Mouse (Mus musculus): ENCODE results near the gene Mecom. TPM values are rescaled to one million over a fixed set of nuclear protein-coding genes. Genes with fewer than 3 reads are reported as not detected.

The Mecom gene
- polyA plus RNA-seq, 1 experiment from 2014 or later, result 10.2 TPM

- Histone ChIP-seq H3K4me1 (ENCODE audit: control insufficient read depth, insufficient read depth, low read length) (no peaks in the 10 kb centered on the region), H3K4me2 (ENCODE audit: low read depth, low read length) (no peak overlapping the region), H3K9ac (ENCODE audit: low read depth, low read length) (no peak overlapping the region), H3K4me3 (ENCODE audit: low read length) (no peak overlapping the region), H3K27ac (ENCODE audit: low read length) (no peak overlapping the region), H3K9me3 (ENCODE audit: control insufficient read depth, low read length) (no peaks in the 10 kb centered on the region), H3K27me3 (replicated peaks; ENCODE audit: control insufficient read depth, insufficient read depth, low read length) (no peaks in the 10 kb centered on the region), H3K36me3 (ENCODE audit: control insufficient read depth, insufficient read depth, low read length) (no peaks in the 10 kb centered on the region)
- ATAC-seq, result no peak
- 74% methylated on average over 5 of the region's 5 CpGs for WGBS
Measured at GRCm38 (mm10) chr3:30361190-30361589, 186.6 kb downstream of the Mecom start.

- H3K36me3 ChIP-seq (ENCODE audit: control insufficient read depth, insufficient read depth, low read length), result no peaks in the 10 kb centered on the region
- H3K4me1 ChIP-seq (ENCODE audit: control insufficient read depth, insufficient read depth, low read length), result no peaks in the 10 kb centered on the region
- H3K4me2 ChIP-seq (ENCODE audit: low read depth, low read length), result no peak overlapping the region
- H3K27me3 ChIP-seq (replicated peaks; ENCODE audit: control insufficient read depth, insufficient read depth, low read length), result no peaks in the 10 kb centered on the region
- H3K9ac ChIP-seq (ENCODE audit: low read depth, low read length), result no peak overlapping the region
- H3K9me3 ChIP-seq (ENCODE audit: control insufficient read depth, low read length), result no peaks in the 10 kb centered on the region
- WGBS, result 30% methylated on average over 6 of the region's 6 CpGs
- H3K4me3 ChIP-seq (ENCODE audit: low read length), result no peak overlapping the region
- no peak for ATAC-seq
- no peak overlapping the region for H3K27ac ChIP-seq (ENCODE audit: low read length)
Measured at GRCm38 (mm10) chr3:30353878-30354727, 193.7 kb downstream of the Mecom start.

GRCm38 (mm10) chr3:30349279-30349678 is 198.5 kb downstream of the Mecom start:
- whole genome bisulfite sequencing, result 50% methylated on average over 7 of the region's 7 CpGs
- no peak for ATAC-seq
- no peaks in the 10 kb centered on the region for H3K27me3 ChIP-seq (replicated peaks; ENCODE audit: control insufficient read depth, insufficient read depth, low read length)
- no peak overlapping the region for H3K4me3 ChIP-seq (ENCODE audit: low read length)
- H3K9me3 ChIP-seq (ENCODE audit: control insufficient read depth, low read length), result no peaks in the 10 kb centered on the region
- no peak overlapping the region for H3K27ac ChIP-seq (ENCODE audit: low read length)
- no peaks in the 10 kb centered on the region for H3K4me1 ChIP-seq (ENCODE audit: control insufficient read depth, insufficient read depth, low read length)
- no peak overlapping the region for H3K4me2 ChIP-seq (ENCODE audit: low read depth, low read length)
- no peaks in the 10 kb centered on the region for H3K36me3 ChIP-seq (ENCODE audit: control insufficient read depth, insufficient read depth, low read length)
- no peak overlapping the region for H3K9ac ChIP-seq (ENCODE audit: low read depth, low read length)

GRCm38 (mm10) chr3:30344151-30344550 is 203.7 kb downstream of the Mecom start:
- Histone ChIP-seq H3K9me3 (ENCODE audit: control insufficient read depth, low read length) (no peaks in the 10 kb centered on the region), H3K27ac (ENCODE audit: low read length) (no peak overlapping the region), H3K4me3 (ENCODE audit: low read length) (no peak overlapping the region), H3K9ac (ENCODE audit: low read depth, low read length) (no peak overlapping the region), H3K4me1 (ENCODE audit: control insufficient read depth, insufficient read depth, low read length) (no peaks in the 10 kb centered on the region), H3K36me3 (ENCODE audit: control insufficient read depth, insufficient read depth, low read length) (no peaks in the 10 kb centered on the region), H3K4me2 (ENCODE audit: low read depth, low read length) (no peak overlapping the region), H3K27me3 (replicated peaks; ENCODE audit: control insufficient read depth, insufficient read depth, low read length) (no peaks in the 10 kb centered on the region)
- 78% methylated on average over 4 of the region's 4 CpGs for WGBS
- ATAC-seq, result no peak

- no peaks in the 10 kb centered on the region for H3K9me3 ChIP-seq (ENCODE audit: control insufficient read depth, low read length)
- no peak overlapping the region for H3K9ac ChIP-seq (ENCODE audit: low read depth, low read length)
- no peaks in the 10 kb centered on the region for H3K27me3 ChIP-seq (replicated peaks; ENCODE audit: control insufficient read depth, insufficient read depth, low read length)
- H3K4me3 ChIP-seq (ENCODE audit: low read length), result no peak overlapping the region
- H3K36me3 ChIP-seq (ENCODE audit: control insufficient read depth, insufficient read depth, low read length), result no peaks in the 10 kb centered on the region
- ATAC-seq, result no peak
- no peak overlapping the region for H3K4me2 ChIP-seq (ENCODE audit: low read depth, low read length)
- no peak overlapping the region for H3K27ac ChIP-seq (ENCODE audit: low read length)
- no peaks in the 10 kb centered on the region for H3K4me1 ChIP-seq (ENCODE audit: control insufficient read depth, insufficient read depth, low read length)
- WGBS, result 80% methylated on average over 6 of the region's 6 CpGs
Measured at GRCm38 (mm10) chr3:30332337-30332736, 215.5 kb downstream of the Mecom start.

GRCm38 (mm10) chr3:30330476-30330875 is 217.3 kb downstream of the Mecom start:
- no peak overlapping the region for H3K4me2 ChIP-seq (ENCODE audit: low read depth, low read length)
- H3K36me3 ChIP-seq (ENCODE audit: control insufficient read depth, insufficient read depth, low read length), result no peaks in the 10 kb centered on the region
- no peak overlapping the region for H3K9ac ChIP-seq (ENCODE audit: low read depth, low read length)
- WGBS, result 71% methylated on average over 3 of the region's 3 CpGs
- H3K4me3 ChIP-seq (ENCODE audit: low read length), result no peak overlapping the region
- no peaks in the 10 kb centered on the region for H3K9me3 ChIP-seq (ENCODE audit: control insufficient read depth, low read length)
- no peaks in the 10 kb centered on the region for H3K4me1 ChIP-seq (ENCODE audit: control insufficient read depth, insufficient read depth, low read length)
- no peak overlapping the region for H3K27ac ChIP-seq (ENCODE audit: low read length)
- H3K27me3 ChIP-seq (replicated peaks; ENCODE audit: control insufficient read depth, insufficient read depth, low read length), result no peaks in the 10 kb centered on the region
- ATAC-seq, result no peak

- 65% methylated on average over 3 of the region's 3 CpGs for WGBS
Measured at GRCm38 (mm10) chr3:30330021-30330420, 217.8 kb downstream of the Mecom start.

GRCm38 (mm10) chr3:30314955-30315354 is 232.9 kb downstream of the Mecom start:
- H3K27ac ChIP-seq (ENCODE audit: low read length), result no peak overlapping the region
- H3K4me1 ChIP-seq (ENCODE audit: control insufficient read depth, insufficient read depth, low read length), result no peaks in the 10 kb centered on the region
- no peaks in the 10 kb centered on the region for H3K36me3 ChIP-seq (ENCODE audit: control insufficient read depth, insufficient read depth, low read length)
- H3K9ac ChIP-seq (ENCODE audit: low read depth, low read length), result no peak overlapping the region
- H3K4me2 ChIP-seq (ENCODE audit: low read depth, low read length), result no peak overlapping the region
- no peak for ATAC-seq
- H3K27me3 ChIP-seq (replicated peaks; ENCODE audit: control insufficient read depth, insufficient read depth, low read length), result no peaks in the 10 kb centered on the region; the same call in 1 of the 2 replicates
- no peak overlapping the region for H3K4me3 ChIP-seq (ENCODE audit: low read length)
- WGBS, result 65% methylated on average over 2 of the region's 2 CpGs
- H3K9me3 ChIP-seq (ENCODE audit: control insufficient read depth, low read length), result no peaks in the 10 kb centered on the region

More at GRCm38 (mm10) chr3:30330021-30330420, 217.8 kb downstream of the Mecom start:
- no peaks in the 10 kb centered on the region for H3K36me3 ChIP-seq (ENCODE audit: control insufficient read depth, insufficient read depth, low read length)
- no peaks in the 10 kb centered on the region for H3K4me1 ChIP-seq (ENCODE audit: control insufficient read depth, insufficient read depth, low read length)
- no peak for ATAC-seq
- no peaks in the 10 kb centered on the region for H3K9me3 ChIP-seq (ENCODE audit: control insufficient read depth, low read length)
- H3K4me3 ChIP-seq (ENCODE audit: low read length), result no peak overlapping the region
- H3K27me3 ChIP-seq (replicated peaks; ENCODE audit: control insufficient read depth, insufficient read depth, low read length), result no peaks in the 10 kb centered on the region
- no peak overlapping the region for H3K4me2 ChIP-seq (ENCODE audit: low read depth, low read length)
- no peak overlapping the region for H3K9ac ChIP-seq (ENCODE audit: low read depth, low read length)
- no peak overlapping the region for H3K27ac ChIP-seq (ENCODE audit: low read length)

- Histone ChIP-seq H3K27ac (ENCODE audit: low read length) (no peak overlapping the region), H3K27me3 (replicated peaks; ENCODE audit: control insufficient read depth, insufficient read depth, low read length) (no peaks in the 10 kb centered on the region), H3K4me2 (ENCODE audit: low read depth, low read length) (no peak overlapping the region), H3K9me3 (ENCODE audit: control insufficient read depth, low read length) (no peaks in the 10 kb centered on the region), H3K4me1 (ENCODE audit: control insufficient read depth, insufficient read depth, low read length) (no peaks in the 10 kb centered on the region), H3K36me3 (ENCODE audit: control insufficient read depth, insufficient read depth, low read length) (no peaks in the 10 kb centered on the region), H3K4me3 (ENCODE audit: low read length) (no peak overlapping the region), H3K9ac (ENCODE audit: low read depth, low read length) (no peak overlapping the region)
- 56% methylated on average over 4 of the region's 4 CpGs for WGBS
- no peak for ATAC-seq
Measured at GRCm38 (mm10) chr3:30308081-30308480, 239.7 kb downstream of the Mecom start.

- Histone ChIP-seq H3K4me3 (ENCODE audit: low read length) (no peak overlapping the region), H3K27me3 (replicated peaks; ENCODE audit: control insufficient read depth, insufficient read depth, low read length) (no peaks in the 10 kb centered on the region), H3K27ac (ENCODE audit: low read length) (no peak overlapping the region), H3K9me3 (ENCODE audit: control insufficient read depth, low read length) (no peaks in the 10 kb centered on the region), H3K4me1 (ENCODE audit: control insufficient read depth, insufficient read depth, low read length) (no peaks in the 10 kb centered on the region), H3K9ac (ENCODE audit: low read depth, low read length) (no peak overlapping the region), H3K4me2 (ENCODE audit: low read depth, low read length) (no peak overlapping the region), H3K36me3 (ENCODE audit: control insufficient read depth, insufficient read depth, low read length) (no peaks in the 10 kb centered on the region)
- ATAC-seq, result no peak
- 85% methylated on average over 6 of the region's 6 CpGs for WGBS
Measured at GRCm38 (mm10) chr3:30307601-30308000, 240.2 kb downstream of the Mecom start.
